Mouse (Mus musculus): ENCODE measurements at regions not wholly inside any gene's neighbourhood (a gene's known extent, or its start where the extent isn't known, plus 50 kb on each side); places are given as distances from the start of the nearest gene placed in this dataset.

DNA sequence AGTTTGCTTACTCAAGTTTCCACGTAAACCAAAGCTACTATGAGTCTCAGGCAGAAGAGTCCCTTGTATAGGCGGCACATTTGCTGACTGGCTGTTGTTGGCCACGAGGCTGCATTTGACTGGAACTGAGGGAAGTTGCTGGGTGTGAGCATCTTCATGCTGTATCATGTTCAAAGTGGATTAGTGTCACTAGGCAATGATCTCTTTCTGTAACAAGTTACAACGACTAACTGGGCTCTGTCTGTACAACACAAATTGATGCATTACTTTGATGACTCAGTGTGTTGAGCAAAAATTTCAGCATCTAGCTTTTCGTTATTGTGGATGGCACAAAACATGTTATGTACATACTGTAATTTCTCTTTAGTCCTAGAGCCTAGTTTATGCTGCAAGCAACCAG lies 203.7 kb upstream of the P2ry1 start:
- no peak for TF ChIP-seq CTCF (IDR thresholded peaks at IDR 0.05; ENCODE audit: low read depth)
- no peak for TF ChIP-seq EP300 (IDR thresholded peaks at IDR 0.05; ENCODE audit: low read depth)
